Mouse (Mus musculus) lung, postnatal 0 days (tissue): ENCODE measurements around the gene Tm4sf20.

ENCODE experiments used
- CTCF ChIP-seq: IDR thresholded peaks from 2 replicates; pipeline ENCODE4 v1.5.1; 2016; ENCODE audit warnings: antibody characterized with exemption, mild to moderate bottlenecking
- EP300 ChIP-seq: IDR thresholded peaks from 2 replicates; pipeline ENCODE4 v1.6.1; 2016; ENCODE audit warnings: antibody characterized with exemption, mild to moderate bottlenecking, control low read depth

DNA sequence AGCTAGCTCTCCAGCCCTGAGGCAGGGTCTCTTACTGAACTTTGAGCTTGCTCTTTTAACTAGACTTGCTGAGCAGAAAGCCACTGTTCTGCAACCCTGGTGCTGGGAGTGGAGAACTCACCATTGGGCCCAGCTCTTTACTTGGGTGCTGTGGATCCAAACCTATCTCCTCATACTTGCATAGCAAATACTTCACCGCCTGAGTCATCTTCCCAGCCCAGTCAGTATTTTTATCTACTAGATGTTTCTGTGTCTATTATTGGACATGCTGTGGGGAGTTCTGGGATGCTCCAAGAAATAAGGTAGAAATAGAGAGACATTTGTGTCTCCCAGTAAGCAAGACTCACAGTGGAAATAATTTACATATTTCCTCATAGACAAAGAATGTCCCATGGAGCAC lies 35.8 kb upstream of the Tm4sf20 start:
- TF ChIP-seq CTCF (no peak), EP300 (no peak)
